Mouse (Mus musculus) heart, embryonic 15.5 days (tissue): ENCODE results near the gene Stn1. TPM values are rescaled to one million over a fixed set of nuclear protein-coding genes. Genes with fewer than 3 reads are reported as not detected.

Source experiments
- ATAC-seq: fragments of 200-750 bp; cut with Nextera tagmentation; replicated peaks from 2 replicates; pipeline ENCODE4 v1.8.0; 2017; ENCODE audit warnings: low read depth, moderate TSS enrichment; ENCODE audit not compliant: insufficient number of reproducible peaks, insufficient read depth, low FRiP score
- H3K27ac ChIP-seq: fragments of 300-500 bp; sonication (generic); 2 replicates; pipeline ENCODE4 v1.5.1; 2015; ENCODE audit warnings: mild to moderate bottlenecking, inconsistent platforms
- H3K27me3 ChIP-seq: fragments of 300-500 bp; sonication (generic); 2 replicates; pipeline ENCODE4 v1.6.1; 2015; ENCODE audit warnings: inconsistent platforms
- H3K36me3 ChIP-seq: fragments of 300-500 bp; sonication (generic); 2 replicates; pipeline ENCODE4 v1.6.1; 2015; ENCODE audit warnings: mild to moderate bottlenecking, inconsistent platforms
- H3K4me1 ChIP-seq: fragments of 300-500 bp; sonication (generic); replicated peaks from 2 replicates; pipeline ENCODE4 v1.6.1; 2015; ENCODE audit warnings: inconsistent platforms
- H3K4me2 ChIP-seq: fragments of 300-500 bp; sonication (generic); 2 replicates; pipeline ENCODE4 v1.6.1; 2015; ENCODE audit warnings: inconsistent platforms, mild to moderate bottlenecking, moderate library complexity
- H3K4me3 ChIP-seq: fragments of 300-500 bp; sonication (generic); 2 replicates; pipeline ENCODE4 v1.5.1; 2015; ENCODE audit warnings: mild to moderate bottlenecking, inconsistent platforms
- H3K9ac ChIP-seq: fragments of 300-500 bp; sonication (generic); 2 replicates; pipeline ENCODE4 v1.6.1; 2015; ENCODE audit warnings: mild to moderate bottlenecking, inconsistent platforms
- H3K9me3 ChIP-seq: fragments of 300-500 bp; sonication (generic); replicated peaks from 2 replicates; pipeline ENCODE4 v1.6.1; 2016; ENCODE audit warnings: inconsistent platforms
- WGBS: fragments of 180-500 bp; shearing (Covaris S2); methylation state at CpG from one replicate; pipeline ENCODE4 v1.1.7; 2015; ENCODE audit warnings: mixed read lengths; 5-methylcytosine and 5-hydroxymethylcytosine counted together
- polyA plus RNA-seq: library from polyadenylated mRNA; unstranded; fragments of >200 nt; fragmentation: Nextera tagmentation; extraction: Ambion mirVana; gene quantifications from 2 replicates; pipeline ENCODE4 v1.2.1, GENCODE M21; 2015

Stn1 gene
- polyA plus RNA-seq, 1 experiment from 2014 or later: 29.0 TPM

DNA sequence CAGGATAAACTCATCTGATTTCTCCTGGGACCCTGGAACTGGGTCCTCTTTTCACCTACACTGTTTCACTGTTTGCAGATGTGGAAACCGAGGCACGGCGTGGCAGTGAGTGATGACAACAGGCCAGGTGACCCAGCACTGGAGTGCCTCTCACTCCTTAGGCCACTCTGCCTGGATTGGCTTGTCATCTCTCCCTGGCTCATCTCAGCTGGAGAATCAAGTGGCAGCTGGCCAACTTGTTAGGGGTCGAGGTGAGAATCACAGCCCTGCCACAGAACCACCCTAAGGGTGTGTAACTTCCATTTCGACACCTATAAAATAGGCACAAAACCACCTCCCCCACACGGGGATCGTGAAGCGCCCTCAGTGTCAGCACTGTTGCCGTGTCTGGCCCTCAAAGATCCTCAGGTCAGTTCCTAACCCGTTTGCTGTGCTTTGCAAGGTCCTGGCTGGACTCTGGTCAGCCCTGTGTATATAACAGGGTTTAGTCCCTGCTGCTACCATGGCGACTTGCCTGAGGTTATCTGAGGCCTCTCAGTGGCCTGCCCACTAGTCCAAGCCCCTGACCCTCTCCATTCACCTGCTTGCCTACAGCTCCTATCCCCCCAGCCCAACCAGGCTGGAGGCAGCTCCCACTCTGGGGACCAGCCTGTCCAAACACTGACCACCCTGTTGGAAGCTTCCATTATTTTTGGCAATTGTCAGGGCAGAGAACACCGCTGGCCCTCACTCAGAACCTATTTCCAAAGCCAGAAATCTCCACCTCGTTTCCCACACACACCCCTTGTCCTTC is 79.4 kb downstream of the Stn1 start:
- no peaks in the 10 kb centered on the region for H3K9me3 ChIP-seq
- WGBS: 35% methylated on average over 13 of the region's 13 CpGs
- no peak for ATAC-seq
- H3K36me3 ChIP-seq: peaks cover 5% of the 10 kb centered on the region; the same call in 1 of the 2 replicates
- H3K4me1 ChIP-seq: peaks cover 95% of the 10 kb centered on the region
- no peak overlapping the region for H3K9ac ChIP-seq
- H3K4me3 ChIP-seq: no peak overlapping the region
- H3K4me2 ChIP-seq: no peak overlapping the region
- no peaks in the 10 kb centered on the region for H3K27me3 ChIP-seq
- peak overlapping the region; percentile 55 for H3K27ac ChIP-seq

DNA sequence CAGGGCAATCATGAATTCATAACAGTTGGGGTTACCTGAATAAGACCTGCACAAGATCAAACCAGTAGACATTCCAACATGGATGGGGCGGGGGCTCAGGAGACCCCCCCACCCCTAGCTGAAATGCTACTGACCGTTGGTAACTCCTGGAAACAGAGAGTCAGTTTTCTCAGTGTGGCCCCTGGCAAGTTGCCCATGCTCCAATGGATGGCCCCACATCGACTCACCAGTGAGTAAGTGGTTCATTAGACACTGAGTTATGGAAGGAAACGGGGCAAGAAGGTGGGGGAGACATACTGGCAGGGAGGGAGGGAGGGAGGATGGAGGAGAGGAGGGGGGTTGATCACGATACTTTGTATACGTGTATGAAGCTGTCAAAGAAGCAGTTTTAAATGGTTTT is 81.3 kb downstream of the Stn1 start:
- H3K4me1 ChIP-seq: peaks cover 96% of the 10 kb centered on the region
- H3K27me3 ChIP-seq: no peaks in the 10 kb centered on the region

DNA sequence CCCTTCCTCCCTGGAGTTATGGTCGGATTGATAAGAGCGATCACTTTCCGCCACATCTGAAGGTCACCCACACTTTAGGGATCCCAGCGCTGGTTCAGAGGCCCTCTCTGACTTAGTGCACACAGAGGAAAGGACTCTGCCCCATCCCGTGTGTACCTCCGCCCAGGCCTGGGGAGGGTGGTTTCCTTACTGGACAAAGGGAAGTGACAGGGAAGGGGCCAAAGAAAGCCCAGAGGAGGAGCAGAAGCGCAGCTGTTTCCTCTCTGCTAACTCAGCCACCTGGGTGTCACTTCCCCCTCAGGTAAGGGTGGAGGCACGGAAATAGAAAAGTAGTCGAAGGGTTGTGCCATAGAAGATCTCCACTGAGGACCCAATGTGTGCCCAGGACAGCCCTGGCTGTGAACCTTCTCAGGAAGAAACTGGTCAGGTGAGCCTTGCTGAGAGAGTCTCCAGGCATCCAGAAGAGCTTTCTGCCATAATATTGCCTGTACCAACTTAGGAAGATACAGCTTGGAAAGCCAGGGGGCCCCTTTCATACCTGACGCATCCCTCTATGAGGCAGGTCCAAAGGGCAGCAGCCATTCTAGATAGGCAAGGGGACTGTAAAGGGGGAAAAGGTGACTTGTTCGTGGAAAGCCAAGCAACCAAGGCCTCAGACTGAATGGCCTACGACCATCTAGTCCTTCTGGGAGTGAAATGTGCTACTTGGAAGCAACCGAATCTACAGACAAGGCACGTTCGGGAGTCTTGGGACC is 82.1 kb downstream of the Stn1 start:
- Histone ChIP-seq H3K9me3 (no peaks in the 10 kb centered on the region), H3K4me3 (no peak overlapping the region), H3K9ac (no peak overlapping the region), H3K4me2 (peak overlapping the region; percentile 43; the same call in 1 of the 2 replicates), H3K27me3 (no peaks in the 10 kb centered on the region), H3K4me1 (peaks cover 96% of the 10 kb centered on the region), H3K36me3 (no peaks in the 10 kb centered on the region), H3K27ac (peak overlapping the region; percentile 96)
- WGBS: 59% methylated on average over 15 of the region's 15 CpGs
- ATAC-seq: no peak; the same call in 1 of the 2 replicates

More for the DNA sequence above, 81.3 kb downstream of the Stn1 start:
- H3K27ac ChIP-seq: no peak overlapping the region
- H3K9me3 ChIP-seq: no peaks in the 10 kb centered on the region
- H3K4me2 ChIP-seq: no peak overlapping the region
- H3K9ac ChIP-seq: no peak overlapping the region
- no peaks in the 10 kb centered on the region for H3K36me3 ChIP-seq
- ATAC-seq: no peak
- no peak overlapping the region for H3K4me3 ChIP-seq
- 65% methylated on average over 6 of the region's 6 CpGs for WGBS

DNA sequence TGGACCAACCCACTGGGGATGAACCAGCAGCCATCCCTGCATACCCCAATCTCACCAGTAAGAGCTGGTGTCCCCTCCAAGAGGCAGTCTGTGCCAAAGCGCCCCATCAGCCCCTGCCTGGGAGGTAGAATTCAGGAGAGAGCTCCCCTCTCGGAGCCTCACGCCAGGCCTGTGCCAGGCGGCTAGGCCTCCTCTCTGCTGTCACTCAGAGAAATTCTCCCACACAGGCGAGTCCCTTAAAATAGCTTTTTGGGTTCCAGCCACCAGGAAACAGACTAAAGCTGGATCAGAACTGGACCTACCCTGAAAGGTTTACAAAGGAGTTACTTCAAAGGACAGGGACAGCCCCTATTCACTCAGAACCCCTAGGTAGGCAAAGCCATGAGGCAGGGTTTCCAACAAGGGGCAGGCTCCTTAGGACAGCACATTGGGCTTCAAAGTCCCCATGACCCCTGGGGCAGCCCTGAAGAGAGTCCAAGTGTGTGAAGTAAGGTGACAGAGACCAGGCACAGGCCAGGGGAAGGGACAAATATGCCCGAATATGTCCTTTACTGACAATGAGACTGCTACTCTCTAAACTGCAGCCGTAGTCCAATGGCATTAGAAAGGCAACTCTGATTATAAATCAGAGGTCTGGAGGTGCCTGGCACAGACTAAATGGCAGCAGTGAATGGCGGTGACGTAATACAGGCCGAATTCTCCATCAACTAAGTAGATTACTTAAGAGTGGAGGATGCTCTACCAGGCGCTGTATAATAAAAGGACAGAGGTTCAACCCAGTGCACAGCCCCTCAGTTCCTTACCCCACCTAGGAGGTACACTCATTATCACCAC is 82.9 kb downstream of the Stn1 start:
- no peaks in the 10 kb centered on the region for H3K36me3 ChIP-seq
- no peaks in the 10 kb centered on the region for H3K27me3 ChIP-seq
- H3K4me1 ChIP-seq: peaks cover 96% of the 10 kb centered on the region
- H3K4me2 ChIP-seq: peak overlapping the region; percentile 43
- H3K9ac ChIP-seq: 0 out of 2 replicates have a peak overlapping the region, but pooled peaks have one; percentile 9
- WGBS: 30% methylated on average over 11 of the region's 11 CpGs
- peak overlapping the region; percentile 96 for H3K27ac ChIP-seq
- no peak overlapping the region for H3K4me3 ChIP-seq
- no peaks in the 10 kb centered on the region for H3K9me3 ChIP-seq
- ATAC-seq: peak; percentile 33; the same call in 1 of the 2 replicates

DNA sequence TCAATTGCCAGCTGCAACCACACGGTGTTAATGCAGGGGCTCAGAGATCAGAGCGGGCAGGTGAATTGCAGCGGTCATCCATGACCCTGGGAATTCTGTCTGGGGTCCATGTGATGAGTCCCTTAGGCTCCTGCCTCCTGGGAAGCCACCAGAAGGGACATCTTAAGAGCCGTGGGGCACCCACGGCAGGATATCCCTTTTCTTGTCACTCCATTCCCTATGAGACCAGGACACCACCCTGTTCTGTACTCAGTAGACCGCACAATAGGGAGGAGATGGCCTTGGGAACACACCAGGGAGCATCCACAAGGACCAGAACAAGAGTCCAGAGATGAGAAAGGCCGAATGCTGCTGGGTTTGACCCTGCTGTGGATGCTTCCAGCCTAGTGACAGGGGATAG is 84.0 kb downstream of the Stn1 start:
- H3K27me3 ChIP-seq: no peaks in the 10 kb centered on the region
- H3K4me2 ChIP-seq: no peak overlapping the region
- H3K4me1 ChIP-seq: peaks cover 96% of the 10 kb centered on the region
- ATAC-seq: no peak
- H3K4me3 ChIP-seq: no peak overlapping the region
- H3K9me3 ChIP-seq: no peaks in the 10 kb centered on the region
- H3K36me3 ChIP-seq: no peaks in the 10 kb centered on the region
- peak overlapping the region; percentile 9; the same call in 1 of the 2 replicates for H3K9ac ChIP-seq
- H3K27ac ChIP-seq: peak overlapping the region; percentile 96
- WGBS: 84% methylated on average over 7 of the region's 7 CpGs

DNA sequence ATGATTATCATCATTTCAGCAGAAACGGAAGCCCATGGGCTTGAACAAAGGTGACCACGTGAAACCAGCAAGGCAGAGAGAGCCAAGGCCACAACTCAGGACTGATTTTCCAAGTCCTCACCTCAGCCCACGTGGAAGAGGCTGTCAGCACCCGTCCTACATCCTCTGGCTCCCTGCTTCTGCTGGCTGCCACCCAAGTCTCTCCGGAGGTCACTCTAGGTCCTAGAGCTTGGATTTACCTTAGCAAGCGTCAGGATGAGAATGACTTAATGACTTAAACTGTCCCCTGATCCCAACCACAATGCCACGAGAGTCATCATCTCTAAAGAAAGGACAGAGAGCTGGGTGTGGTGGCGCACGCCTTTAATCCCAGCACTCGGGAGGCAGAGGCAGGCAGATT is 84.6 kb downstream of the Stn1 start:
- 41% methylated on average over 10 of the region's 10 CpGs for WGBS
- peak overlapping the region; percentile 44 for H3K27ac ChIP-seq
- peak overlapping the region; percentile 6; the same call in 1 of the 2 replicates for H3K4me2 ChIP-seq
- peaks cover 96% of the 10 kb centered on the region for H3K4me1 ChIP-seq
- no peaks in the 10 kb centered on the region for H3K9me3 ChIP-seq
- H3K9ac ChIP-seq: no peak overlapping the region
- no peaks in the 10 kb centered on the region for H3K27me3 ChIP-seq
- H3K4me3 ChIP-seq: no peak overlapping the region
- no peak for ATAC-seq
- no peaks in the 10 kb centered on the region for H3K36me3 ChIP-seq

DNA sequence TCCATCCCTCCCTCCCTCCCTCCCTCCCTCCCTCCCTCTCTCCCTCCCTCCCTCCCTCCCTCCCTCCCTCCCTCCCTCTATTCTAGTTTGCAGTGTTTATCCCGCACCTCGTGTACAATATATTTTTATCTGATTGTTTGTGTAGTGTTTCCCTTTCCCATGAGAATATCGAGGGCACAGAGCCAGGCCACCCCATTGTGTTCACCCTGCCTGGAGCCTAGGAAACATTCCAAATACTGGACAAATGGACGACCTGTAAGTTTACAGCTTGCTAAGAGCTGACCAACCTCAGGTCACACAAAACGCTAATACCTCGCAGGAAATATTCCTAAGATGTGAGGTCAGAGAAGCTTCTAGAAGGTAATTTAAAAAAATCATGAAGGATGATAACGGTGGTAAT is 85.1 kb downstream of the Stn1 start:
- H3K4me1 ChIP-seq: peaks cover 96% of the 10 kb centered on the region
- no peak overlapping the region for H3K9ac ChIP-seq
- H3K4me3 ChIP-seq: no peak overlapping the region
- H3K36me3 ChIP-seq: no peaks in the 10 kb centered on the region
- H3K27me3 ChIP-seq: no peaks in the 10 kb centered on the region
- H3K27ac ChIP-seq: peak overlapping the region; percentile 44
- WGBS: 51% methylated on average over 7 of the region's 7 CpGs
- H3K9me3 ChIP-seq: no peaks in the 10 kb centered on the region
- ATAC-seq: no peak
- peak overlapping the region; percentile 6; the same call in 1 of the 2 replicates for H3K4me2 ChIP-seq

DNA sequence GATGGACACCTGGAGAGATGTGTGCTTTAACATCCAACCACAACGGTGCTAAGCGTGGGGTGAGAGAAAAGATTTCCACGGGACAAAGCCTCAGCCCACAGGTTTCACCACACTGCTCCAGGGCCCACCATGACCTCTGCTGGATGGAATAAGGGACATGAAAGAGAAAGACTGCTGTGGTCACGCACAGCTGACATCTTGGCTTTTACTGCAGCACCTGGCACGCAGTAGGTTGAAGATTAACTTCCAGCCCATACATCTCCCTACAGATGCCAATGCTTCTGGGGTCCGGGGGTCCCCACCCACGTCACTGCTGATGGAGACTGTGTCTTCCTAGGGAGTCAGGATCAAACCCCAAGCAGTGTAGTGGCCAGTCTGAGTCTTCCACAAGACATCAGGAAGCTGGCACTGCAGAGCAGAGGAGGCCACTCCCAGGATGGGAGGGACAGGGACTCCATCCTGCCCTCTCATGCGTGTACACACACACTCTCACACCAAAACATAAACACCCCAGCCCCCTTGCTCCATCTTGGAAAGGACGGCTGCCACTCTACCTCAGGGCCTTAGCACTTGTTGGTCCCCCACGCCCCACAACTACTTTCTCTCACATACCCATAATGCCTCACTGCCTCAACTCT is 85.7 kb downstream of the Stn1 start:
- no peak for ATAC-seq
- Histone ChIP-seq H3K27me3 (no peaks in the 10 kb centered on the region), H3K4me2 (no peak overlapping the region), H3K9ac (no peak overlapping the region), H3K36me3 (no peaks in the 10 kb centered on the region), H3K4me3 (no peak overlapping the region), H3K9me3 (no peaks in the 10 kb centered on the region), H3K27ac (peak overlapping the region; percentile 69), H3K4me1 (peaks cover 97% of the 10 kb centered on the region)
- WGBS: 70% methylated on average over 10 of the region's 10 CpGs
